Mouse (Mus musculus) bone marrow macrophage, adult 2 months (primary cell): Measurements from ENCODE around the gene Clybl. TPM values are rescaled to one million over a fixed set of nuclear protein-coding genes. Genes with fewer than 3 reads are reported as not detected.

Experiments
- H3K27ac ChIP-seq: 2 replicates; pipeline ENCODE4 v1.5.1; 2012; ENCODE audit warnings: low read depth, low read length; ENCODE audit not compliant: insufficient read depth
- H3K4me1 ChIP-seq: 2 replicates; pipeline ENCODE4 v1.6.1; 2012; ENCODE audit warnings: low read length; ENCODE audit not compliant: control insufficient read depth, insufficient read depth
- H3K4me3 ChIP-seq: 2 replicates; pipeline ENCODE4 v1.5.1; 2012; ENCODE audit warnings: mild to moderate bottlenecking, low read length, moderate library complexity; ENCODE audit not compliant: insufficient read depth
- CTCF ChIP-seq: IDR thresholded peaks from 2 replicates; pipeline ENCODE4 v1.5.1; 2012; ENCODE audit warnings: low read depth, mild to moderate bottlenecking, low read length, moderate library complexity
- POLR2A ChIP-seq: IDR thresholded peaks from 2 replicates; pipeline ENCODE4 v1.6.1; 2012; ENCODE audit warnings: mild to moderate bottlenecking, low read depth, low read length, borderline replicate concordance
- polyA plus RNA-seq: library from polyadenylated mRNA; stranded (reverse); fragments of >200 nt; gene quantifications from 2 replicates; pipeline ENCODE4 v1.2.4, GENCODE M21; 2012; ENCODE audit not compliant: missing spikeins, insufficient read depth, insufficient read length

Clybl gene
- polyA plus RNA-seq, 1 experiment: 8.4 TPM

- Histone ChIP-seq H3K27ac (no peak overlapping the region), H3K4me3 (no peak overlapping the region), H3K4me1 (no peaks in the 10 kb centered on the region)
- TF ChIP-seq CTCF (no peak), POLR2A (no peak)
These were observed 49.6 kb downstream of the Clybl start for GRCm38 (mm10) chr14:122231073-122231472.

GRCm38 (mm10) chr14:122233212-122233714 lies 51.8 kb downstream of the Clybl start:
- no peak overlapping the region for H3K4me3 ChIP-seq
- no peaks in the 10 kb centered on the region for H3K4me1 ChIP-seq
- no peak for TF ChIP-seq CTCF

GRCm38 (mm10) chr14:122243874-122244273 lies 62.4 kb downstream of the Clybl start:
- no peak overlapping the region for H3K4me3 ChIP-seq
- no peak overlapping the region for H3K27ac ChIP-seq
- peaks cover 4% of the 10 kb centered on the region for H3K4me1 ChIP-seq
- TF ChIP-seq CTCF (no peak), POLR2A (no peak)

More at GRCm38 (mm10) chr14:122233212-122233714, 51.8 kb downstream of the Clybl start:
- no peak overlapping the region for H3K27ac ChIP-seq

GRCm38 (mm10) chr14:122246919-122247859 lies 65.7 kb downstream of the Clybl start:
- TF ChIP-seq CTCF (no peak), POLR2A (no peak)

GRCm38 (mm10) chr14:122249123-122249522 lies 67.6 kb downstream of the Clybl start:
- Histone ChIP-seq H3K27ac (no peak overlapping the region), H3K4me3 (no peak overlapping the region), H3K4me1 (peaks cover 8% of the 10 kb centered on the region)
- peak; percentile 28; the same call in 1 of the 2 replicates for TF ChIP-seq CTCF
- TF ChIP-seq POLR2A: no peak

More at GRCm38 (mm10) chr14:122246919-122247859, 65.7 kb downstream of the Clybl start:
- Histone ChIP-seq H3K4me3 (no peak overlapping the region), H3K27ac (no peak overlapping the region), H3K4me1 (peaks cover 2% of the 10 kb centered on the region; the same call in 1 of the 2 replicates)

GRCm38 (mm10) chr14:122251346-122251745 lies 69.8 kb downstream of the Clybl start:
- H3K27ac ChIP-seq: no peak overlapping the region
- TF ChIP-seq CTCF: no peak
- TF ChIP-seq POLR2A: no peak
- no peak overlapping the region for H3K4me3 ChIP-seq
- peaks cover 8% of the 10 kb centered on the region for H3K4me1 ChIP-seq

GRCm38 (mm10) chr14:122255562-122256260 lies 74.2 kb downstream of the Clybl start:
- peaks cover 8% of the 10 kb centered on the region for H3K4me1 ChIP-seq
- H3K27ac ChIP-seq: no peak overlapping the region
- no peak for TF ChIP-seq POLR2A
- no peak for TF ChIP-seq CTCF
- H3K4me3 ChIP-seq: no peak overlapping the region

GRCm38 (mm10) chr14:122256261-122256634 lies 74.7 kb downstream of the Clybl start:
- H3K4me1 ChIP-seq: peaks cover 13% of the 10 kb centered on the region

GRCm38 (mm10) chr14:122258297-122258696 lies 76.8 kb downstream of the Clybl start:
- no peak overlapping the region for H3K4me3 ChIP-seq
- no peak overlapping the region for H3K27ac ChIP-seq
- TF ChIP-seq CTCF (no peak), POLR2A (no peak)
- H3K4me1 ChIP-seq: peaks cover 19% of the 10 kb centered on the region

More at GRCm38 (mm10) chr14:122256261-122256634, 74.7 kb downstream of the Clybl start:
- no peak overlapping the region for H3K27ac ChIP-seq
- TF ChIP-seq POLR2A (no peak), CTCF (no peak)
- H3K4me3 ChIP-seq: no peak overlapping the region

- H3K4me3 ChIP-seq: no peak overlapping the region
- TF ChIP-seq POLR2A (no peak), CTCF (no peak)
- H3K4me1 ChIP-seq: peaks cover 15% of the 10 kb centered on the region
- peak overlapping the region; percentile 81 for H3K27ac ChIP-seq
These were observed 79.7 kb downstream of the Clybl start for GRCm38 (mm10) chr14:122261250-122261649.
